Mouse (Mus musculus): ENCODE results near the gene Ecm2.

The Ecm2 gene

GRCm38 (mm10) chr13:49507176-49507575 lies 2.6 kb downstream of the Ecm2 start:
- no peak for DNase-seq (ENCODE audit: low read depth)

- no peak for DNase-seq (ENCODE audit: low read depth)
These were observed 14.2 kb downstream of the Ecm2 start for GRCm38 (mm10) chr13:49518761-49519160.

- DNase-seq (ENCODE audit: low read depth), result no peak
These were observed 21.6 kb downstream of the Ecm2 start for GRCm38 (mm10) chr13:49526235-49526634.

GRCm38 (mm10) chr13:49530636-49531035 lies 26.0 kb downstream of the Ecm2 start:
- no peak for DNase-seq (ENCODE audit: low read depth)

GRCm38 (mm10) chr13:49536946-49537345 lies 32.3 kb downstream of the Ecm2 start:
- no peak for DNase-seq (ENCODE audit: low read depth)

GRCm38 (mm10) chr13:49538693-49539092 lies 34.1 kb downstream of the Ecm2 start:
- peak; percentile 24 for DNase-seq (ENCODE audit: low read depth)

GRCm38 (mm10) chr13:49544279-49544678 lies 39.7 kb downstream of the Ecm2 start, which contains the start of gene Aspn:
TSS of gene Aspn (plus strand) at chr13:49544443.
- peak; percentile 82 for DNase-seq (ENCODE audit: low read depth)

- DNase-seq (ENCODE audit: low read depth), result peak; percentile 75
These were observed 41.0 kb downstream of the Ecm2 start for GRCm38 (mm10) chr13:49545646-49546045.

- DNase-seq (ENCODE audit: low read depth), result peak; percentile 41
These were observed 41.9 kb downstream of the Ecm2 start for GRCm38 (mm10) chr13:49546517-49546916.

- peak; percentile 19 for DNase-seq (ENCODE audit: low read depth)
These were observed 43.0 kb downstream of the Ecm2 start for GRCm38 (mm10) chr13:49547563-49548150.

GRCm38 (mm10) chr13:49549616-49550015 lies 45.0 kb downstream of the Ecm2 start:
- DNase-seq (ENCODE audit: low read depth), result peak; percentile 81

- DNase-seq (ENCODE audit: low read depth), result no peak
These were observed 49.9 kb downstream of the Ecm2 start for GRCm38 (mm10) chr13:49554519-49554918.

GRCm38 (mm10) chr13:49556203-49556602 lies 51.6 kb downstream of the Ecm2 start:
- DNase-seq (ENCODE audit: low read depth), result no peak

- no peak for DNase-seq (ENCODE audit: low read depth)
These were observed 52.3 kb downstream of the Ecm2 start for GRCm38 (mm10) chr13:49556924-49557323.

GRCm38 (mm10) chr13:49559185-49559584 lies 54.6 kb downstream of the Ecm2 start:
- peak; percentile 56 for DNase-seq (ENCODE audit: low read depth)

GRCm38 (mm10) chr13:49560886-49561285 lies 56.3 kb downstream of the Ecm2 start:
- no peak for DNase-seq (ENCODE audit: low read depth)

GRCm38 (mm10) chr13:49564347-49564746 lies 59.7 kb downstream of the Ecm2 start:
- no peak for DNase-seq (ENCODE audit: low read depth)

GRCm38 (mm10) chr13:49570371-49570770 lies 65.8 kb downstream of the Ecm2 start:
- no peak for DNase-seq (ENCODE audit: low read depth)

GRCm38 (mm10) chr13:49571418-49571817 lies 66.8 kb downstream of the Ecm2 start:
- DNase-seq (ENCODE audit: low read depth), result no peak

- DNase-seq (ENCODE audit: low read depth), result peak; percentile 89
These were observed 77.2 kb downstream of the Ecm2 start, which contains the start of gene Omd for GRCm38 (mm10) chr13:49581541-49582530. TSS of gene Omd (plus strand) at chr13:49582462.

All from NIH3T3 (cell line).